Mouse (Mus musculus) thymus, adult 2 months (tissue): ENCODE measurements around the gene Nav3.

Experiments
- CTCF ChIP-seq: fragments of 200-500 bp; IDR thresholded peaks from 2 replicates; pipeline ENCODE4 v1.5.1; 2012; ENCODE audit warnings: mild to moderate bottlenecking, control low read depth, low read length, moderate library complexity, borderline replicate concordance; ENCODE audit not compliant: control insufficient read depth, poor library complexity, insufficient read depth; ENCODE audit errors: extremely low read depth
- POLR2A ChIP-seq: fragments of 200-500 bp; IDR thresholded peaks from 2 replicates; pipeline ENCODE4 v1.6.1; 2012; ENCODE audit warnings: mild to moderate bottlenecking, low read length, control low read depth, moderate library complexity; ENCODE audit not compliant: control insufficient read depth, poor library complexity, insufficient read depth; ENCODE audit errors: extremely low read depth

GRCm38 (mm10) chr10:110417003-110417402, 39.0 kb downstream of the Nav3 start:
- no peak for TF ChIP-seq CTCF
- no peak for TF ChIP-seq POLR2A
